Mouse (Mus musculus): ENCODE data around the gene Bhlha15.

DNA sequence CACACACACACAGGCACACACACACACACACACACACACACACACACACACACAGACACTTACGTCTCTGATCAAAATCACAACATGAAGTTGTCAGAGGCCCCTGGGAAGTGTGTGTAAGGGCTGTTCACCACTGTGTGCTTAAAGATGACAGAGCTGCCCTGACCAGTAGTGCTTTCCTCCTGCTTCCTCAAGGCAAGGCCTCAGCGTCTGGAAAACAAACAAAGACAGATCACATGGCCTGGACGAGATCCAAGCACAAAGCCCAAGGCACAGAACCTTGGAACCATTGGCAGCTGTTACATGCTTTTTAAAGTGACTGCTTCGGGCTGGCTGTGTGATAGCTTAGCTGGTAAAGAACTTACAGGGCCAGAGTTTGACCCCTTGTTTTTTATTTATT lies 31.5 kb upstream of the Bhlha15 start:
- no peak for TF ChIP-seq CTCF (IDR thresholded peaks at IDR 0.05; ENCODE audit: borderline replicate concordance, control insufficient read depth, extremely low read depth, insufficient read depth, low read length, poor library complexity)
- no peak for TF ChIP-seq POLR2A (IDR thresholded peaks at IDR 0.05; ENCODE audit: control insufficient read depth, extremely low read depth, insufficient read depth, low read length, poor library complexity)

Data from thymus, adult 2 months (tissue).